Mouse (Mus musculus) hindbrain, embryonic 12.5 days (tissue): ENCODE results near the gene Nat9. TPM values are rescaled to one million over a fixed set of nuclear protein-coding genes. Genes with fewer than 3 reads are reported as not detected.

Source experiments
- ATAC-seq: fragments of 200-750 bp; cut with Nextera tagmentation; 2 replicates; pipeline ENCODE4 v1.8.0; 2017; ENCODE audit warnings: moderate TSS enrichment; ENCODE audit not compliant: low FRiP score
- H3K27ac ChIP-seq: fragments of 300-500 bp; sonication (generic); 2 replicates; pipeline ENCODE4 v1.5.1; 2016; ENCODE audit warnings: mild to moderate bottlenecking
- H3K27me3 ChIP-seq: fragments of 300-500 bp; sonication (generic); 2 replicates; pipeline ENCODE4 v1.6.1; 2016; ENCODE audit warnings: mild to moderate bottlenecking
- H3K36me3 ChIP-seq: fragments of 300-500 bp; sonication (generic); 2 replicates; pipeline ENCODE4 v1.6.1; 2016; ENCODE audit warnings: mild to moderate bottlenecking
- H3K4me1 ChIP-seq: fragments of 300-500 bp; sonication (generic); 2 replicates; pipeline ENCODE4 v1.6.1; 2016
- H3K4me2 ChIP-seq: fragments of 300-500 bp; sonication (generic); replicated peaks from 2 replicates; pipeline ENCODE4 v1.6.1; 2016; ENCODE audit warnings: mild to moderate bottlenecking
- H3K4me3 ChIP-seq: fragments of 300-500 bp; sonication (generic); 2 replicates; pipeline ENCODE4 v1.5.1; 2016; ENCODE audit warnings: mild to moderate bottlenecking
- H3K9ac ChIP-seq: fragments of 300-500 bp; sonication (generic); 2 replicates; pipeline ENCODE4 v1.6.1; 2016; ENCODE audit warnings: mild to moderate bottlenecking, moderate library complexity
- H3K9me3 ChIP-seq: fragments of 300-500 bp; sonication (generic); replicated peaks from 2 replicates; pipeline ENCODE4 v1.6.1; 2016; ENCODE audit warnings: mild to moderate bottlenecking
- WGBS: fragments of 180-500 bp; shearing (Covaris S2); methylation state at CpG from one replicate; pipeline ENCODE4 v1.1.7; 2016; 5-methylcytosine and 5-hydroxymethylcytosine counted together
- polyA plus RNA-seq: library from polyadenylated mRNA; unstranded; fragments of >200 nt; fragmentation: Nextera tagmentation; extraction: Ambion mirVana; gene quantifications from 2 replicates; pipeline ENCODE4 v1.2.1, GENCODE M21; 2016

Gene Nat9
- 19.1 and 21.1 TPM in 2 replicates for polyA plus RNA-seq

GRCm38 (mm10) chr11:115187693-115188092 lies at the start of gene Nat9:
Gene Nat9, minus strand, starts transcription at chr11:115187859.
- Histone ChIP-seq H3K27me3 (no peaks in the 10 kb centered on the region), H3K9me3 (no peaks in the 10 kb centered on the region), H3K4me3 (peak within 1 kb of the TSS; percentile 59), H3K4me1 (peaks cover 18% of the 10 kb centered on the region), H3K27ac (peak within 1 kb of the TSS; percentile 87), H3K4me2 (peak within 1 kb of the TSS; percentile 86), H3K9ac (peak within 1 kb of the TSS; percentile 76), H3K36me3 (peaks cover 4% of the 10 kb centered on the region; the same call in 1 of the 2 replicates)
- 17% methylated on average over 12 of the region's 12 CpGs for WGBS
- peak; percentile 44 for ATAC-seq

- 18% methylated on average over 5 of the region's 5 CpGs for WGBS
- ATAC-seq = peak; percentile 44
Observed at GRCm38 (mm10) chr11:115236570-115236969, 48.9 kb upstream of the Nat9 start.

GRCm38 (mm10) chr11:115234320-115235044 lies 46.8 kb upstream of the Nat9 start:
- no peak; the same call in 1 of the 2 replicates for ATAC-seq
- H3K9me3 ChIP-seq = no peaks in the 10 kb centered on the region
- H3K4me2 ChIP-seq = no peak overlapping the region
- 68% methylated on average over 15 of the region's 15 CpGs for WGBS
- peaks cover 21% of the 10 kb centered on the region for H3K27me3 ChIP-seq
- no peak overlapping the region for H3K4me3 ChIP-seq
- peak overlapping the region; percentile 45; the same call in 1 of the 2 replicates for H3K27ac ChIP-seq
- H3K4me1 ChIP-seq = peaks cover 74% of the 10 kb centered on the region
- H3K36me3 ChIP-seq = no peaks in the 10 kb centered on the region
- H3K9ac ChIP-seq = no peak overlapping the region

More at GRCm38 (mm10) chr11:115236570-115236969, 48.9 kb upstream of the Nat9 start:
- peak overlapping the region; percentile 66 for H3K27ac ChIP-seq
- peaks cover 17% of the 10 kb centered on the region; the same call in 1 of the 2 replicates for H3K27me3 ChIP-seq
- no peak overlapping the region for H3K4me2 ChIP-seq
- no peaks in the 10 kb centered on the region for H3K9me3 ChIP-seq
- 0 out of 2 replicates have a peak overlapping the region, but pooled peaks have one; percentile 27 for H3K9ac ChIP-seq
- peaks cover 79% of the 10 kb centered on the region for H3K4me1 ChIP-seq
- H3K36me3 ChIP-seq = no peaks in the 10 kb centered on the region
- no peak overlapping the region for H3K4me3 ChIP-seq

- 34% methylated on average over 20 of the region's 20 CpGs for WGBS
- peaks cover 74% of the 10 kb centered on the region for H3K4me1 ChIP-seq
Observed at GRCm38 (mm10) chr11:115233526-115234290, 46.0 kb upstream of the Nat9 start.

GRCm38 (mm10) chr11:115232889-115233288 lies 45.2 kb upstream of the Nat9 start:
- Histone ChIP-seq H3K27me3 (peaks cover 28% of the 10 kb centered on the region), H3K4me1 (peaks cover 75% of the 10 kb centered on the region), H3K9ac (no peak overlapping the region), H3K4me2 (no peak overlapping the region), H3K27ac (no peak overlapping the region), H3K4me3 (no peak overlapping the region), H3K9me3 (no peaks in the 10 kb centered on the region), H3K36me3 (no peaks in the 10 kb centered on the region)
- 62% methylated on average over 5 of the region's 5 CpGs for WGBS
- ATAC-seq = no peak

More at GRCm38 (mm10) chr11:115233526-115234290, 46.0 kb upstream of the Nat9 start:
- Histone ChIP-seq H3K4me3 (no peak overlapping the region), H3K9me3 (no peaks in the 10 kb centered on the region), H3K27ac (peak overlapping the region; percentile 45), H3K27me3 (peaks cover 25% of the 10 kb centered on the region), H3K4me2 (no peak overlapping the region), H3K36me3 (no peaks in the 10 kb centered on the region), H3K9ac (no peak overlapping the region)
- peak; percentile 53 for ATAC-seq

GRCm38 (mm10) chr11:115231924-115232323 lies 44.3 kb upstream of the Nat9 start:
- Histone ChIP-seq H3K9me3 (no peaks in the 10 kb centered on the region), H3K27ac (peak overlapping the region; percentile 23; the same call in 1 of the 2 replicates), H3K9ac (no peak overlapping the region), H3K4me3 (no peak overlapping the region), H3K4me1 (peaks cover 83% of the 10 kb centered on the region), H3K36me3 (no peaks in the 10 kb centered on the region), H3K4me2 (no peak overlapping the region), H3K27me3 (peaks cover 28% of the 10 kb centered on the region)
- WGBS = 34% methylated on average over 9 of the region's 9 CpGs
- ATAC-seq = no peak

GRCm38 (mm10) chr11:115231168-115231915 lies 43.7 kb upstream of the Nat9 start:
- WGBS = 49% methylated on average over 14 of the region's 14 CpGs

GRCm38 (mm10) chr11:115229021-115229930 lies 41.6 kb upstream of the Nat9 start:
- Histone ChIP-seq H3K4me1 (peaks cover 89% of the 10 kb centered on the region), H3K27me3 (peaks cover 30% of the 10 kb centered on the region)

More at GRCm38 (mm10) chr11:115231168-115231915, 43.7 kb upstream of the Nat9 start:
- no peak overlapping the region for H3K4me2 ChIP-seq
- H3K4me3 ChIP-seq = no peak overlapping the region
- H3K9ac ChIP-seq = no peak overlapping the region
- peak overlapping the region; percentile 23; the same call in 1 of the 2 replicates for H3K27ac ChIP-seq
- no peak for ATAC-seq
- no peaks in the 10 kb centered on the region for H3K9me3 ChIP-seq
- no peaks in the 10 kb centered on the region for H3K36me3 ChIP-seq
- H3K4me1 ChIP-seq = peaks cover 83% of the 10 kb centered on the region
- H3K27me3 ChIP-seq = peaks cover 28% of the 10 kb centered on the region

GRCm38 (mm10) chr11:115228430-115228829 lies 40.8 kb upstream of the Nat9 start:
- Histone ChIP-seq H3K4me2 (no peak overlapping the region), H3K9me3 (no peaks in the 10 kb centered on the region), H3K4me1 (peaks cover 88% of the 10 kb centered on the region), H3K4me3 (no peak overlapping the region), H3K27ac (no peak overlapping the region), H3K27me3 (peaks cover 35% of the 10 kb centered on the region), H3K36me3 (no peaks in the 10 kb centered on the region), H3K9ac (no peak overlapping the region; the same call in 1 of the 2 replicates)
- 67% methylated on average over 7 of the region's 7 CpGs for WGBS
- ATAC-seq = no peak

More at GRCm38 (mm10) chr11:115229021-115229930, 41.6 kb upstream of the Nat9 start:
- no peak for ATAC-seq
- H3K36me3 ChIP-seq = no peaks in the 10 kb centered on the region
- no peaks in the 10 kb centered on the region for H3K9me3 ChIP-seq
- H3K4me3 ChIP-seq = no peak overlapping the region
- no peak overlapping the region for H3K9ac ChIP-seq
- no peak overlapping the region for H3K4me2 ChIP-seq
- no peak overlapping the region for H3K27ac ChIP-seq
- 53% methylated on average over 15 of the region's 15 CpGs for WGBS

- H3K27ac ChIP-seq = no peak overlapping the region
- 25% methylated on average over 12 of the region's 12 CpGs for WGBS
Observed at GRCm38 (mm10) chr11:115227640-115228039, 40.0 kb upstream of the Nat9 start.

More at GRCm38 (mm10) chr11:115227640-115228039, 40.0 kb upstream of the Nat9 start:
- Histone ChIP-seq H3K4me1 (peaks cover 88% of the 10 kb centered on the region), H3K9me3 (no peaks in the 10 kb centered on the region), H3K4me3 (no peak overlapping the region), H3K36me3 (no peaks in the 10 kb centered on the region), H3K9ac (peak overlapping the region; percentile 32; the same call in 1 of the 2 replicates), H3K27me3 (peaks cover 28% of the 10 kb centered on the region), H3K4me2 (no peak overlapping the region)
- ATAC-seq = no peak; the same call in 1 of the 2 replicates
